Mouse (Mus musculus): Measurements from ENCODE around the gene Eefsec. TPM values are rescaled to one million over a fixed set of nuclear protein-coding genes. Genes with fewer than 3 reads are reported as not detected.

The Eefsec gene
- total and polyA plus RNA-seq, 2 experiments from 2014 or later: 22.9 to 28.4 TPM

DNA sequence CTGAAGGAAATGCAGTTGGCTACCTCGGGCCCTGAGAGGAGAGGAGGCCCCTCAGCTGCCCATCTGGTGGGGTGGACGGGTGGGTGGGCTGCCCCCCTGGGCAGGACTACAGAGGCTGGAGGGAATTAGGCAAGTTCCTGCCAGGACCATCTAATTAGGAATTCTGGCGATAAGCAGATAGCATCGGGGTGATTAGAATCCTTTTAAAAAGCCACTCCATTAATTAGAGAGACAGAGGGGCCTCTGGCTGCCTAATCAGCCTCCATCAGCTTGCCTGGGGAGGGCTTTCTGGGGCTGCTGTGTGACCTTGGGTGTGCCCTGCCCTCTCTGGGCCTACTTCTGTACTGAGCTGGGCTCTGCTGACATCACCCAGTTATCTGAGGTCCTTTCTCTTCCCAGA lies 227.2 kb downstream of the Eefsec start:
- Histone ChIP-seq H3K4me1 (ENCODE audit: insufficient read depth) (no peaks in the 10 kb centered on the region), H3K4me2 (ENCODE audit: low read depth) (no peak overlapping the region), H3K27me3 (ENCODE audit: insufficient read depth, low read length) (no peaks in the 10 kb centered on the region), H3K4me3 (ENCODE audit: low read depth, low read length) (no peak overlapping the region), H3K36me3 (ENCODE audit: insufficient read depth) (no peaks in the 10 kb centered on the region), H3K9me3 (ENCODE audit: low read length) (no peaks in the 10 kb centered on the region), H3K27ac (ENCODE audit: low read depth, low read length) (no peak overlapping the region), H3K9ac (no peak overlapping the region)
- no peak for ATAC-seq
- 11% methylated on average over 4 of the region's 4 CpGs for WGBS
- DNase-seq: no peak
- TF ChIP-seq CTCF (IDR thresholded peaks at IDR 0.05; ENCODE audit: low read depth): no peak

DNA sequence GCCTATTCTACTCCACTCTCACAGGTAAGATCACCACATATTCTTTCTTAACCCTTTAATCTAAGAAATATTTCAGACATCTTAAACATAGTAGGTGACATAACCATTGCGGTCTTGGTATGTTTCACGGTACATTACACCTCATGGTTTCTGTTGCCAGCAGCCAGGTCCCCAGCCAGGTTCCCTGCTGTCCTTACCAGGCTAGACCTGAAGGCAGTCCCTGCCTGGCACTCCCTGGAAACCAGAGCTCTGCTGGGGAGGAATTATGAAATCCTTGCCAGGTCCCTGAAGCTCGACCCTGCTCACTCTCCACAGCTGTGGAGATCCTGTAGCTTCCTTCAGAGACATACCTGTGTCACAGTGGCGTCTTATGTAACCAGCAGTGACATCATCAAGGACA lies 230.1 kb downstream of the Eefsec start:
- H3K4me1 ChIP-seq (ENCODE audit: insufficient read depth): no peaks in the 10 kb centered on the region
- no peaks in the 10 kb centered on the region for H3K9me3 ChIP-seq (ENCODE audit: low read length)
- H3K36me3 ChIP-seq (ENCODE audit: insufficient read depth): no peaks in the 10 kb centered on the region
- no peak overlapping the region for H3K27ac ChIP-seq (ENCODE audit: low read depth, low read length)
- H3K9ac ChIP-seq: no peak overlapping the region
- DNase-seq (no peak), ATAC-seq (no peak)
- no peak for TF ChIP-seq CTCF (IDR thresholded peaks at IDR 0.05; ENCODE audit: low read depth)
- WGBS: 77% methylated on average over 4 of the region's 4 CpGs
- H3K27me3 ChIP-seq (ENCODE audit: insufficient read depth, low read length): no peaks in the 10 kb centered on the region
- no peak overlapping the region for H3K4me2 ChIP-seq (ENCODE audit: low read depth)
- no peak overlapping the region for H3K4me3 ChIP-seq (ENCODE audit: low read depth, low read length)

DNA sequence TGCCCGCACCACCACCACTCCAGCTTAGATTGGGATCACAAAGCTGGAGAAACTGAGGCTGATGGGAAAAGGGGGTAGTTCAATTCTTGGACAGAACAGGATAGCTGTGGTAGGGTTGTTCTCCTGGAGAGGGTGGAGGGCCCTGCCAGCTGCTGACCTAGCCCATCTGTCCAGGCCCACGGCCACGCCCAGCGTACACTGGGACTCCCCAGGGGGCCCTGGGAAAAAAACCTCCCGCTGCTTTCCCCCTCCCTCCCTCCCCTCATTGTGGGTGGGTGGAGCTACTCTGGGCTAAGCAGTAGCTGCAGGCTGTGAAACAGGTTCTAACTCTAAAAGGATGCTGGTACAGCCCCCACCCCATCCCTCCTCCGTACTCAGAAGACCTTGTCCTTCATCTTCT lies 230.5 kb downstream of the Eefsec start:
- Histone ChIP-seq H3K27me3 (ENCODE audit: insufficient read depth, low read length) (no peaks in the 10 kb centered on the region), H3K36me3 (ENCODE audit: insufficient read depth) (no peaks in the 10 kb centered on the region), H3K27ac (ENCODE audit: low read depth, low read length) (no peak overlapping the region), H3K4me3 (ENCODE audit: low read depth, low read length) (no peak overlapping the region), H3K9ac (no peak overlapping the region), H3K9me3 (ENCODE audit: low read length) (no peaks in the 10 kb centered on the region), H3K4me1 (ENCODE audit: insufficient read depth) (no peaks in the 10 kb centered on the region), H3K4me2 (ENCODE audit: low read depth) (no peak overlapping the region)
- ATAC-seq: no peak
- 45% methylated on average over 6 of the region's 6 CpGs for WGBS
- DNase-seq: no peak
- no peak for TF ChIP-seq CTCF (IDR thresholded peaks at IDR 0.05; ENCODE audit: low read depth)

DNA sequence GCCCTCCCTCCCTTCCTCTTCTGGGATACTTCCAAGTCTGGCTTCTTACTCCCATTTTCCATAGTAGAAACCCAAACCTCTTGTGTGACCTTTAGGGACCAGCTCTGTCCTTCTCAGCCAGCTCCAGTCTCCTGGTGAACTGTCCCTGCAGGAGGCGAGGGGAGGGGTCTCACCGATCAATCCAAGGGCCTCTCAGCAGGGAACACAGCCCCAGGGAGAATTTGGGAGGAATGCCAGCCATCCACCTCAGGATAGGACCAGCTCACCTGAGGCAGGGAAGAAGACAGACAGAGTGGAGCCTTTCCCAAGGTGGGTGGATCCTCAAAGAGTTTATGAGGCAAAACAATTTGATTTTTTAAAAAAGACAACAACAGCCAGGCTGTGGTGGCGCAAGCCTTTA lies 236.2 kb downstream of the Eefsec start:
- no peak for TF ChIP-seq CTCF (IDR thresholded peaks at IDR 0.05; ENCODE audit: low read depth)
- no peak overlapping the region for H3K27ac ChIP-seq (ENCODE audit: low read depth, low read length)
- H3K27me3 ChIP-seq (ENCODE audit: insufficient read depth, low read length): peaks cover 32% of the 10 kb centered on the region
- no peaks in the 10 kb centered on the region for H3K4me1 ChIP-seq (ENCODE audit: insufficient read depth)
- H3K9ac ChIP-seq: no peak overlapping the region
- no peak overlapping the region for H3K4me3 ChIP-seq (ENCODE audit: low read depth, low read length)
- no peaks in the 10 kb centered on the region for H3K9me3 ChIP-seq (ENCODE audit: low read length)
- no peak for ATAC-seq
- H3K4me2 ChIP-seq (ENCODE audit: low read depth): no peak overlapping the region
- H3K36me3 ChIP-seq (ENCODE audit: insufficient read depth): no peaks in the 10 kb centered on the region
- DNase-seq: no peak
- whole genome bisulfite sequencing: 65% methylated on average over 3 of the region's 3 CpGs

DNA sequence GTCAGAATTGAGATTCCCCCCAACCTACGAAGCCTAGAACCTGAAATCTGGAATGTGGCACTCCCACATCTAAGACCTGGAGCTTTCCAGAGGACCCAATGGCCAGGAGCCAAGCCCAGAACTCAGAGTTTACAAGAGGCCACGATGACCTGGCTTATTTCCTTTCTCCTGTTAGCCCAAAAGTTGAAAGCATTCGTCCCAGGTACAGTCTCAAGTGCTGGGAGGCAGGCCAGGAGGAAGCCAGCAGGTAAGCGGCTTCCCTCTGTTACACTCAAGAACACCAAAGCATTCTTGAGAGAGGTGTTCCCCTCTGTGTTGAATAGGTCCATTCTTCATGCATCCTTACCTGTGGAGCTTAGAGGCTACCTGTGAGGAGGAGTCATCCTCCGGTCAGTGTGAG lies 236.9 kb downstream of the Eefsec start:
- Histone ChIP-seq H3K36me3 (ENCODE audit: insufficient read depth) (no peaks in the 10 kb centered on the region), H3K4me1 (ENCODE audit: insufficient read depth) (no peaks in the 10 kb centered on the region), H3K9ac (no peak overlapping the region), H3K4me3 (ENCODE audit: low read depth, low read length) (no peak overlapping the region), H3K27me3 (ENCODE audit: insufficient read depth, low read length) (peaks cover 40% of the 10 kb centered on the region), H3K27ac (ENCODE audit: low read depth, low read length) (no peak overlapping the region), H3K9me3 (ENCODE audit: low read length) (no peaks in the 10 kb centered on the region), H3K4me2 (ENCODE audit: low read depth) (no peak overlapping the region)
- no peak for ATAC-seq
- WGBS: 73% methylated on average over 5 of the region's 5 CpGs
- no peak for TF ChIP-seq CTCF (IDR thresholded peaks at IDR 0.05; ENCODE audit: low read depth)
- DNase-seq: no peak

DNA sequence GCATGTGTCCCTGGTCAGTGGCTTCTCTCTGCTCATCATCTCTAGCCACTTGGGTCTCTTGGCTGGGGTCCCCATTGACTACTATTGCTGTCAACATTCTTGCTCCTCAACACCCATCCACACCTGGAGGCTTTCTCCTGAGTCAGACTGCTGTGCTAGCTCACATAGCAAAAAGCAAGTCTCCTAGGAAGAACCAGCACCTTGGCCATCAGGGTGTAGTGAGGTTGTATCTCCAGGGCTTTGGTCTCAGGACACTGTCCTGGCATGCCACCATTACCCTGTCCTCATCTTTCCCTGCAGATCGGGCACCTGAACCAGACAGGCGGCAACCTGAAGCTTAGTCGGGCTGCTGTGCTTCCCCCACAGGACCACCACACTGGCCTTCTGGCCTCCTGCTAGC lies 238.0 kb downstream of the Eefsec start:
- Histone ChIP-seq H3K36me3 (ENCODE audit: insufficient read depth) (no peaks in the 10 kb centered on the region), H3K4me2 (ENCODE audit: low read depth) (no peak overlapping the region), H3K27me3 (ENCODE audit: insufficient read depth, low read length) (peaks cover 51% of the 10 kb centered on the region), H3K27ac (ENCODE audit: low read depth, low read length) (no peak overlapping the region), H3K9me3 (ENCODE audit: low read length) (no peaks in the 10 kb centered on the region), H3K9ac (no peak overlapping the region), H3K4me1 (ENCODE audit: insufficient read depth) (no peaks in the 10 kb centered on the region), H3K4me3 (ENCODE audit: low read depth, low read length) (no peak overlapping the region)
- DNase-seq (no peak), ATAC-seq (no peak)
- TF ChIP-seq CTCF (IDR thresholded peaks at IDR 0.05; ENCODE audit: low read depth): no peak
- 98% methylated on average over 3 of the region's 3 CpGs for WGBS

DNA sequence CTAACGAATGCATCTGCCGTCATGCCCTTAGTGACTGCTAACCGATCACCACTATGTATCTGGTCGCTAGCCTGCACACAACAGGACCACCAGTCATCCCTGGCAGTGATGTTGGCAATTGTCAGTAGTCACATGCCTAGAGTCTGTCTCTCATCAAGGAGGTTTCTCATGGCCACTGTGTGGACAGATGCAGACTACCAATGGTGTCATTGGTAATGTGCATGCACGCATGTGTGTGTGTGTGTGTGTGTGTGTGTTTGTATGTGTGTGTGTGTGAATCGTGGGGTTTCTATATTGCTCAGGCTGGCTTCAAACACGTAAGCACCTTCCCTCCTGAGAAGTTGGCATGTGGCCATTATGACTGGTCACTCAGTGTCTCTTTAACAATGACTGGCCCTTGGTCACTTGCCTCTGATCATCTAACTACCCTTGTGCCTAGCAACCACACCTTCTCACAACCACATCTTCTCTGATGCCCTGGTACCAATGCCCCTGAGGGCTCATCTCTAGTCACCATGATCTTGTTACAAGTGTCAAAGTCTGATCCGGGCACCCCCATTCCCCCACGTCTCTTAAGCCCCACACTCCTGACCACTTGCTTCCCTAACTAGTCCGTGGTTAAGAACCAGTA lies 238.8 kb downstream of the Eefsec start:
- Histone ChIP-seq H3K36me3 (ENCODE audit: insufficient read depth) (no peaks in the 10 kb centered on the region), H3K4me1 (ENCODE audit: insufficient read depth) (no peaks in the 10 kb centered on the region), H3K9me3 (ENCODE audit: low read length) (no peaks in the 10 kb centered on the region), H3K9ac (no peak overlapping the region), H3K4me2 (ENCODE audit: low read depth) (no peak overlapping the region), H3K27me3 (ENCODE audit: insufficient read depth, low read length) (peaks cover 55% of the 10 kb centered on the region), H3K27ac (ENCODE audit: low read depth, low read length) (no peak overlapping the region), H3K4me3 (ENCODE audit: low read depth, low read length) (no peak overlapping the region)
- ATAC-seq: no peak
- 82% methylated on average over 10 of the region's 10 CpGs for WGBS
- no peak for DNase-seq
- TF ChIP-seq CTCF (IDR thresholded peaks at IDR 0.05; ENCODE audit: low read depth): no peak

Other genes starting within 250 kb of the Eefsec start
- gene Dnajb8, start 224.3 kb downstream of the Eefsec start, total RNA-seq (2014; rRNA removed): not detected in 2 replicates
- not detected in 2 replicates for gene Dnajb8, start 224.3 kb downstream of the Eefsec start, polyA plus RNA-seq (2015; fragmentation: Nextera tagmentation; extraction: Ambion mirVana)
- 56.7 and 59.2 TPM in 2 replicates for gene Ruvbl1, start 18.9 kb upstream of the Eefsec start, total RNA-seq (2014; rRNA removed)
- 78.9 and 82.8 TPM in 2 replicates for gene Ruvbl1, start 18.9 kb upstream of the Eefsec start, polyA plus RNA-seq (2015; fragmentation: Nextera tagmentation; extraction: Ambion mirVana)
- gene Sec61a1, start 72.4 kb upstream of the Eefsec start, total RNA-seq (2014; rRNA removed): 150 and 191 TPM in 2 replicates
- gene Sec61a1, start 72.4 kb upstream of the Eefsec start, polyA plus RNA-seq (2015; fragmentation: Nextera tagmentation; extraction: Ambion mirVana): 118 and 125 TPM in 2 replicates
- gene Kbtbd12, start 191.4 kb upstream of the Eefsec start, total RNA-seq (2014; rRNA removed): 0.08 and 0.29 TPM in 2 replicates
- gene Kbtbd12, start 191.4 kb upstream of the Eefsec start, polyA plus RNA-seq (2015; fragmentation: Nextera tagmentation; extraction: Ambion mirVana): 0.14 and 0.24 TPM in 2 replicates